Mouse (Mus musculus) kidney, postnatal 10 days (tissue): ENCODE data around the gene Fbln2.
A peak's percentile ranks its signal among the peaks of the same experiment; 100 is the strongest.

ENCODE experiments used
- DNase-seq: peaks from one replicate; pipeline ENCODE4 v3.0.0; 2021; ENCODE audit warnings: mixed read lengths

Gene Fbln2

DNA sequence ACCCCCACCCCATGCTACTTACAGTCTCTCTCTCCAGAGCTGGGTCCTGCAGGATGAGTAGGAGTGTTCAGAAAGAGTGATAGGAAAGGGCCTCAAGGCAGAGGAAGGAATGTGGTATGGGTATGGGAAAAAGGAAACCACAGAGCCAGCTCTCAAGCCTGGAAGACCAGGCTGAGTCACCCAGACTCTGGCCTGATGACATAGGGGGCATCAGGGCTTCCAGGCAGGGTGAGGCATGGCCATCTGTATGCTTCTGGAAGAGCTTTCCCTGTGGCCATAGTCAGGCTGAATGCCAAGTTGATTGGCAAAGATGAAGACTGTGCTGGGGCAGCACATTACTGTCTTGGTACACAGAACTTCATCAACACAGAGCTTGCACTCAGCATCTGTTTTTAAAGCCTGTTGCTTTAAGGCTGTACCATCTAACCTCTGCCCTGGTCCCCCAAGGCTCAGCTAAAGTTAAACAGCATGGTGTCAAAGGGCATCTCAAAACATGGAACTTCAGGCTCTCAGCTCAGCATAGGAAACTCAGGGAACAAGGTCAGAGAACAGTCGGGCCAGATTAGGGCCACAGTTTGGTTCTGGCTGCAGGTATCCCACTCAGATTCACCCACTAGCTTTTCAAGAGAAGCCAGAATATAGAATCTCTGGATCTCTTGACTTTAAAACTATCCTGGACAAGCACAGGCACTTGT, 19.3 kb upstream of the Fbln2 start:
- DNase-seq: no peak

DNA sequence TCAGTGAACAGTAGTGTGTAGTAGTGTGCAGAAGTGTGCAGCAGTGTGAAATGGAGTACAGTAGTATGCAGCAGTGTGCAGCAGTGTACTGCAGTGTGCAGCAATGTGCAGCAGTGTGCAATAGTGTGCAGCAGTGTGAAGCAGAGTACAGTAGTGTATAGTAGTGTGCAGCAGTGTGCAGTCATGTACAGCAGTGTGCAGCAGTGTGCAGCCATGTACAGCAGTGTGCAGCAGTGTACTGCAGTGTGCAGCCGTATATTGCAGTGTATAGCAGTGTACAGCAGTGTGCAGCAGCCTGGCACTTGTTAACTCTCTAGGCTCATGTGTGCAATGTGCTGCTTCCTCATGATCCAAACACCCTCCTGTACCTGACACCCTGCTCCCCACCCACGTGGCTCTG, 13.8 kb upstream of the Fbln2 start:
- DNase-seq: no peak

DNA sequence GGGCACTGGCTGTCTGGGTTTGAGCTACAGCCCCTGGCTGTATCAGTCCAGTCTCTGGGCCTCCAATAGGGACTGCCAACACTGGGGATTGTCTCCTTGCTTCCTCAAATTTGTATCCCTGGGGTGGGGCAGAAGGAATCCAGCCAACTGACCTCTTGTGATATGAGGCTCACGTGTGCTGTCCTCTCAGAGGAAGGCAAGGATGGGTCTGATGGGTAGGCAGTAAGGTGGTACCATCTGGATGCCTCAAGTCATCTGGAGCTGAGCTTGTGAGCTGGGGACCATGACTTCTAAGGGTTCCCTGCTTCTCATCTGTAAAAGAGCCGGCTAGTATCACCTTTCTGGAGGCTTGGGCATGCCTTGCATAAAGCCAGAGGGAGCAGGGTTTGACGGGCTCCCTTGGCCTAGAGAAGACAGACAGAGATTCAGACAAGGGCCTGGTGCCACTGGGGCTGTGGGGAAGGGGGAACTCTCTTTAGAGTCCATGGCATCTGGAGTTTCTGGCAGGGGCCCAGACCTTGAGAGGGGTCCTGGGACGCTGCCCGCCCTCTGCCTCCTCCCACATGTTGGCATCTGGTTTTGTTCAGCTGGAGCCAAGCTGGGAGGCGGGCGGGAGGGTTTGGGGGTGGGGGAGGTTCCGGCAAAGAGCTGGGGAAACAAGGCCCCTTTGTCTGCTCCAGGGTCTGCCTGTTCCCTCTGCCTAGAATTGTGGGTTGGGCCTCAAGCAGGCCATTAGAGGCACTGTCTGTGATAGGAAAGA, 11.6 kb upstream of the Fbln2 start:
- no peak for DNase-seq

DNA sequence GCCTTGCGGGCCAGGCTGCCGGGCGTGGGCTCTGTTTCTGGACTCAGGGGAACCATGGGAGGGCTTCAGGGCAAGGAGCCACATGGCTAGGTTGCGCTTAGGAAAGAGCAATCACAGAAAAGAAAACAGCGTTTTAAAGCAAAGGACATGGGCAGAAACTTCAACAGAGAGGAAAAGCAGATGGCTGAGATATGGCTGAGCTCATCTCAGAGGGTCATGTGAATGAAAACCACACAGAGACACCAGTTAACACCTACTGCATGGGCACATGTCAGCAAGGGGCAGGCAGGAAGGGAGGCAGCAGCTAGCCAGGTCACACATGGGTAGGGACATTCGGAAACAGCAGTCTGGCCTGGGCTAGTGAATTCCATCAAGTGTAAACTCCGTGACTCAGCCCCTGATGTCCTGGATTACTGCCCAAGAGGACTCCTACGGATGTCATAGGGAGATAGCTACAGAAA, 10.3 kb upstream of the Fbln2 start:
- no peak for DNase-seq

DNA sequence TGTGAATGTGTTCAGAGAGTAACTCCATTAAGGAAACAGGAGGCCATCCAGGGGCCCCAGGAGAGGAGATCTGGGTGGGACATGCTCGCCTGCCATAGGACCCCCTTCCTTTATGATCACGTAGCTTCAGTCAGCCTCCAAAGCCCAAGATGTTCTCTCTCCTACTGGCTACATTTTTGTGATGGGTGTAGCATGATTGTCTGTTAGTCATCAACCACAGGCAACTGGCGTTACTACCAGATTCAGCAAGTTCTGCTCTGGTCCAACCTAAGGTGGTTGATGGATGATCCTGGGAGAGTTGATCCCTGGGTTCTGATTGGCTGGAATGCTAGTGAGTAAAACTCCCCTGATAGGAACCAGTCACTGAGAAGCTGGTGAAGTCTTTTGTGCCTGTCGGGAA, 9.7 kb upstream of the Fbln2 start:
- DNase-seq: no peak

DNA sequence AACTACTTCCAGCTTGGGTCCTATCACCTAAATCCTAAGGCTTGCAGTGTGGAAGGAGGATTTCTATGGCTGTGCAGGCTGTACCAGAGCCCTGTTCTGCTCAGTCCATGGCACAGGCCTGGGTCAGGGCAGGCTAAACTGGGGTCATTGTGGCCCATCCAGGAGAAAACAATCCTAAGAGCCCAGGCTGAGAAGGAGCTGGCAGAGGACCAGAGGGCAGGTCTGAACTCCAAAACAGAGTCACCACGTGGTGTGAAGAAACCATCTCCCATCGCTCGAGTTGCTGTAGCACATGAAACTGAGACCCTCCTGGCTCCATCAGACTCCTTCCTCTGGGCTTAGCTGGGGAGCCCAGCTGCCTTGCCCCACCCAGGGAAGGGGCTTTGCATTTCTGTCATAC, 6.9 kb upstream of the Fbln2 start:
- DNase-seq: no peak

DNA sequence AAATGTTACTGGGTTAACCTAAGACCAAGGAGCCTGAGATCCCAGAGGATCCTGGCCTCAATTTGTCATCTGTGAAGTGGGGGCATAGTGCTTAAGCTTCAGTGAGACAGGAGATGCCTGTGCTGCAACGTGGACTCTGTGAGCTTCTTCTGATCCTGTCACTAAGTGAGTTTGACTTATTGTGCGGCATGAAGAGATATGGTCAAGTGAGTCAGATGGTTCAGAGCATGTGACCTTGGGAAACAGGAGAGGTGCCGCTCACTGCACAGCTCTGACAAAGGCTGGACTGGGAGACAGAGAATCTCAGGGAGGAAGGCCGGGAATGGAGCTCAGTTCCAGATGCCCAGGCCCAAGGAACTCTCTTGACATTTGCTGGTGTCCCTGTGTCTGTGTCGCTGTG, 6.5 kb upstream of the Fbln2 start:
- DNase-seq: no peak

DNA sequence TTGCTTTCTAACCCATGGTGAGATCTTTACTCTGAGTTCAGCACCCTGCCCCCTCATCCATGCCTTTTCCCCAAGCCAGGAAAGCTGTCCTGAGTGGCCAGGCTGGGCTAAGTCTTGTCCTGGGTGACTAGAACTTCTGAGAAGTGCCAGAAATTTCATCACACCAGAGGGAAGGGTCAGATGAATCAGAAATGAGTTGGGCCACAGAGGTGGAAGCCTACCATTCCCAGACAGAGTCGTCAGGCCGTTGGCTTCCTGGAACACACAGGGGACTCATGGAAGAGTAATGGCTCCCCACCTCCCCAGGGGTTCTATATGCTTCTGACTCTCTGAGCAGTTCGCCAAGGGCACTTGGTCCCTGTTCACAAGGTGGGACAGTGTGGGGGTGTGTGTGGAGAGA, 4.8 kb upstream of the Fbln2 start:
- no peak for DNase-seq

DNA sequence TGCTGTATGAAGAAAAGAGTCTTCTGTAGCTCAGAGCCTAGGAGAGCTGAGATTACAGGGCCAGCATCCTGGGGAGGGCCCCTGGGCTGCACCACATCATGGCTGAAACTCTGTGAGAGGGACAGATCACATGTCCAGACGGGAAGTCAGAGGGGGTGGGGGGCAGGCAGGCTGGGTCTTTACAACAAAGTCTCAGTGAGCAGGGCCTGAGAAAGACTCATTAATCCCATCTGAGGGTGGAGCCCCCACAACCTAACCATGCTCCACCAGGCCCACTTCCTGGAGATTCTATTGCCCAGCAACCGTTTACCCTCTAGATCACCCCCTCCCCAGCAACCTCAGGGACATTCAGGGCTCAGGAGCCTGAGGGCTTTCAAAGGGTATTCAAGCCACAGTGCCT, 2.5 kb upstream of the Fbln2 start:
- no peak for DNase-seq

DNA sequence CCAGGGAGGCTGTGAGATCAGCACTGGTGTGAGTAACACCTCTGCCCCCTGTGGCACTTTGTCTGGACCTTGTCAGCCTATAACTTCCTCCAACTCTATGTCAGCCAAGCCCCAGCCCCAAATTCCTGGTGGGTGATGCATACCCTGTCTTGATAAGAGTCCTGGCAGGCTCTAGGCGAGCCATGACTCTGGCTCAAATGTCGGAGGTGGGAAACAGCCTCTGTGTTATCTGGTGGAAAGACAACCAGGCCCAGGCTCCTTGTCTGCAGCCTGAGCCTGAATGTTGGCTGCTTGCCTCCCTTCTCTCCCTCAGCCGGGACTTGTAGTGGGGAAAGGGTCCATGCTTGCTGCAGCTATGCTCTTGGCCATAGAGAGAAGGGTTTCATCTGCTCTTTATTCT, 1.4 kb upstream of the Fbln2 start:
- DNase-seq: no peak

DNA sequence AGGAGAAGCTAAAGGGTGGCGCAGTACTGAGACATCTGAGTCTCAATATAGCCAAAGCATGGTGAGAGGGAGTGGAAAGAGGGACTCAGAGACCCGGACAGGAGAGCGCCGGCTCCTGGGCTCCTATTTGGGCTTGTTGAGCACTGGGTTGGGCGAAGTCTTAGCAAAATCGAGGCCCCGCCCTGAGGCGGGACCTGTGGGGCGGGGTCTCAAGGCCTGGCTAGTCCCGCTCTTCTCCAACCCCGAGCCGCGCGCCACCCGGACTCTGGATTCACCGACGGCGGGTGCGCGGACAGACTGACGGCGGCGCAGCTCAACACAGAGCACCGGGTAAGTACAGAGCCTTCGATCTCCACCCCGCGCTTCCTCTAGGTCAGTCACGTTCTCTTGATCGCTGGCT, 316 bp downstream of the Fbln2 start:
- DNase-seq: peak; percentile 70

DNA sequence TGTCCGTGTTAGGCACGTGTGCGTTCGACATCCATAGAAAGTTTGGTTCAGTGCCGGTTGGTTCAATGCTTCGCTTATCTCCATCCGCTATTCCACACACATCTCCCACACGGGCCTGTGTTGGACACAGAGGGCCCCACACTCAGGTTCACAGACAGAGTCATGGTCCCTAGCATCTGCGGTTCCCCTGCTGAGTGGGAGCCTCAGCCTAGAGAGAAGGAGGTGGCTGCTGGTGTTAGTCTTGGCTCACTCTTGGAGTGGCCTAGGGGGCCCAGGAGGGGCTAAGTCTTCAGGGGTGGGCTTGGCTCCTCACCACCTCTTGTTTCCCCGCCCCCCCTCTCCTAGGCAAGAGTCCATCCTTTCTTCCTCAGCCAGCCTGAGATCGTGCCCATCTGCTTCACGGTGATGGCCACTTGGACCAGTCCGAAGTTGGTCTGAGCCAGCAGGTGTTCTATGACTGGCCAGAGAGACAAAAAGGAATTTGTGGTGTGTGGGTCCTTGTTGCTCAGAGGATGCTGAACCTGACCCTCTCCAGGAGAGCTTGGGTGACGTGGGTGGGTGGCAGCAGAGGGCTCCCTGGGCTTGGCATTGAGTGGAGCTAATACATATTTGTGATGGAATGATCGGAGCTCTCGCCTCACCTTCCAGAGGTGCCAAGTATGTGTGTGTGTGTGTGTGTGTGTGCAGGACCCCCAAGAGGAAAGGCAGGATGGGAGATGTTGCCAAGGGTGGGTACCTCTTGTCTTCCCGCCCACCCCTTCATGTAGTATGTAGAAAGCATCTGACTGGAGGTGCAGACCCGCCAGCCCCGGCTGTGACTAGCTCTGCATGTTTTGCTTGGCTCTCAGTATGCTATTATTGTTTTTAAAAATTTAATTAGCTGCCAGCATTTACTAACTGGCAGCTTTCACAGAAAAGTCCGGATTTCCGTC, 1.3 kb downstream of the Fbln2 start:
- no peak for DNase-seq

DNA sequence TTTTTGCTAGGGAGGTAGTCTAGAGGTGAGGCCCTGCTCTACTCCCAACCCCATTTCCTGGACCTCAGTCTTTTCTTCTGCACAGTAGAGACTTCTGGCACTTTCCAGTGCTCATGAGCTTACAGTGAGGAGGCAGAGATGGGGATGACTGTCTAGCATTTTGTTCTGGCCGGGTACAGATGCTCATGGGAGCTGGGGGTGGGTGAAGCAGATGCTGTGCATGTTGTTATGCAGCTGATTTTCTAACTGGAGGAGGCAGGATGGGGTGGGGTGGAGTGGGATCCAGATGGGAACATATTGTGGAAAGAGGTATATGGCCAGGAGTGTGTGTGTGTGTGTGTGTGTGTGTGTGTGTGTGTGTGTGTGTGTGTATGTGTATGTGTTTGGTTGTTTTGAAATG, 3.2 kb downstream of the Fbln2 start:
- no peak for DNase-seq

DNA sequence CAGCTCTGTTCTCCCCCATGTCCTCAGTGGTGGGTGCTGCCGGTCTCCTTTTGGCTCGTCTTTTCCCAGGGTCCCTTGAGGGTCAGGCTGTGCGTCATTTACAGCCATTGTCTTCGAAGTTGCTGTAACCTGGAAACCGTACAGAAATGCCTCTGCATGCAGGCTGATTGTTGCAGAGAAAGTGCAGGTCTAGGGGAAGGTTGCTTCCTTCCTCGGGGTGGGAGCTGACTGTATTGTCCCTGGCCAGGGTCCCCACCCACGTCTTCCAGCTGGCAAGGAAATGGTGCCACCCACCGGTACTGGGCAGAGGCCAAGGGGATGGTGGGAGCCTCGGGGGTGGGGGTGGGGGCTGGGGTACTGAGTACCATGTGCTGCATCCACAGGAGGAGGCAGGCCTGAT, 6.2 kb downstream of the Fbln2 start:
- no peak for DNase-seq

DNA sequence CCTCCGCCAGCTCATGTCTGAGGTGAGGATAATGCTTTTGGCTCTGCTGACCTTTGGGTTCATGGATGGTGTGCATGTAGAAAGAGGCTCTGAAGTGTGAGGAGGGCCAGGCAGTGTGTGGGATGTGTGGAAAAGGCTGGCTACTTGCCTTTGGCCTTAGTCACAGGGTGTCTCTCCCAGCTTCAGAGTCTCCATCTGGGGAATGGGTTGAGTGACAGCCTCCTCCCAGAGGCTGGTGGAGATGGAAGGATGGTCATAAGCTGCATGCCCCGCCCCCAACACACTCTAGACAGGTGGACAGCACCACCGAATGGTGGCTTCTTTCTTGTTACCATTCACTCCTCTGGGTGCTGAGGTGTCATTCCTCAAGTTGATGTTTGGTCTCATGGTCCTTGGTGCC, 6.6 kb downstream of the Fbln2 start:
- DNase-seq: no peak

DNA sequence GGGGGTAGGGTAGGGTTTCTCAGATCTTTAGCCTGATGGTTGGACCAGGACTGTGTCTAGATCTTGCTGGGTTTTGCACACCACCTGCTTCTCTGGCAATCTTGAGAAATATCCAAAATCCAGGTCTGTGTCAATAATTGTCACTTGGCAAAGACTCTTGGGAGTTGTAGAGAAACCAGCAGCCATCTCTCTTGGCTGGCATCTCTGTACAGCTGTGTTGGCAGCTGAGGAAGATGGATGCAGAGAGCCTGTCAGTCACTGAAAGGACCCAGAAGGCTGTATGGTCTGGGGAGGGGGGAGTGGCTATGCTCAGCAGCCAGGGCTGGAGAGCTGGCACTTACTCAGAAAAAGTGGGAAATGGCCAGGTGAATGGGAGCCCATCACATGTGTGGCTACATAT, 7.8 kb downstream of the Fbln2 start:
- no peak for DNase-seq

DNA sequence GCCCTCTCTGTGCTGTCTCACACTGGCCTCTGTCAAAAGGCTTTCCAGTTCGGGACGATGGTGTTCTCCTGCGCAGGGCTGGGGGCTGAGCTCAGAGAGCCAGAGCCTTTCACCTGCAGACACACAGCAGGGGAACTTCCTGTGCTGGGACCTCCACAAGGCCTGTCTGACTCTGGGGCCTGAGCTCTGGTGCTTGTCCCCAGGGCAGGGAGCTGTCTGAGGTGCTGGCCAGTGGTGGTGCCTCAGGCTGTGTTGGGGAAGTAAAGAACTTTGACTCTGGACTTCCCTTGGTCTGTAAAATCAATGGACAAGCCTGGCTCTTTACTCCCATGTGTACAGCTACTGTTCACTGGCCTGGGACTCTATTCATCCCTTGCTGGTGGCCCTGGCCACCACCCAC, 8.8 kb downstream of the Fbln2 start:
- DNase-seq: peak; percentile 73

DNA sequence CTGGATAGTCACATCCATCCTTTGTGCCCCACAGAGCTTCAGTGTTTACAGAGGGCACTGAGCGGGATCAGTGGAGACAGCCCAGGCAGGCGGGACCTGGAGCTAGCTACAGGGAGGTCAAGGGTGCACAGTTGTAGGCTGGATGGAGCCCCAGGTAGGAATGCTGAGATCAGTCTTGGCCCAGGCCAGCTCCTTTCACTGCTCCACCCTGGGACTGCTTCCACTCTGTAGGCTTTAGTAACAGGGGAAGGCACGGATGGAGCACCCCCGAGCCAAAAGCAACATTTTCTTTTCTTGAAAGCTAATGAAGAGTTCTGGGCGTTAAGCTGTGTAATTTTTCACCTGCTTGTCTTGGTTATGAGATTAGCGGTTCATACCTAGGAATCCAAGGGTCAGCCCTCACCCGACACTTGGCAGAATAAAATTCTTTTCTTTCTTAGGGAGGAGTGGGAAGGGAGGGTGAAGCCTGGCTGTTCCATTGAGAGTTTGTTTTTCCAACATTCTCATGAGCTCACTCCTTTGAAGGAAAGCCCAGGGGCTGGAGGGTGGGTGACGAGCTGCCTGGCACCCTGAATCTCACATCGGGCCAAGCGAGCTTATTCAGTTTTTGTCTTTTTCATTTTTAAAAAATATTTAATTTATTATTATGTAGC, 10.6 kb downstream of the Fbln2 start:
- no peak for DNase-seq

DNA sequence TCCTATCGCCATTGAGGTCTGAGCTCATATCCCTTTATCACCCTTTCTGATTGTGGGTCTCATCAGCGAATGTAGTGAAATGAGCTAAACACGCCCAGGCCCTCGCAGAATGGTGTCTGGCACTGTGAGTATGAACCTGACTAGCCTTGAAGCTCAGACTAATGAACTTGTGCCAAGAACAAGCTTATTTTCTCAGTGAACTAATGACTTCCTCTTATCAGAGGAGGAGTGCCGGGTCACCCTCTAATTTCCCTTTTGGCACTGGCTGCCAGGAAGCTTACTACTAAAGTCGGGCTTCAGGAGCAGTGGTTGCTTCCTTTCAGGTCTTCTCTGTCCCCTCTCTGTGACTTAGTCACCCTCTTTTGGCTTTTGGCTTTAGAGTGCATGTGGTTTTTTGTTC, 12.7 kb downstream of the Fbln2 start:
- peak; percentile 44 for DNase-seq

DNA sequence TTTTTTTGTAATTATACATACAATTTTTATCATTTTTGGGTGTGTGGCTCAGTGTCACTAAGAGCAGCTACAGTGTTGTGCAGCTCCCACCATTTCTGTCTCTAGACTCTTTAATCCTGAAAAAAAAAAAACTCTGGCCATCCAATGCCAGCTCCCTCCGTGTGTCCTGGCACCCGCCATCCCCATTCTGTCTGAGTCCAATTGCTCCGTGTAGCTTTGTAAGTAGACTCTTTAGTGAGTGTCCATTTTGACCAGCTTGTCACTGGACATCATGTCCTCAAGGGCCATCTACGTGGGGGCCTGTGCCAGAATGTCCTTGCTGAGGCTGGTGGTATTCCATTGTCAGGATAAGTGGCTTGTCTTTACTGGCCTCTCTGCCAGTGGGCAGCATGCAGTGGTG, 13.1 kb downstream of the Fbln2 start:
- DNase-seq: no peak

DNA sequence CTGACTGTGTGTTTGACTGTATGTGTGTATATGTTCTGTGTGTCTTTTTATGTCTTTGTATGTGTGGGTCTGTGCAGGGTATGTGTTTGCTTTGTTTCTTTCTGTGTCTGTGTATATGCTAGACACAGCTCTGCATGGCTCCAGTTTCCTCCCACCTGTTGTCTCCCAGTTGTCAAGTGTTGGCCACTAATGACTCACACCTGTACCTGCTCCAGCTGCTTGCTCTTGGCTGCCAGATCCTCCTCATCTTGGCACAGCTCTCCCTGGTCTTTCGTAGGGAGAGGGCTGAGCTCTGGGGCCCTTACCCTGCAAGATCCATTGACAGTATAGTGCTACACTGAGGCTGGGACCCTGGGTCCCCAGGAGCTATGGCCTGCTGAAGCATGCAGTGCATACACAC, 13.8 kb downstream of the Fbln2 start:
- no peak for DNase-seq

DNA sequence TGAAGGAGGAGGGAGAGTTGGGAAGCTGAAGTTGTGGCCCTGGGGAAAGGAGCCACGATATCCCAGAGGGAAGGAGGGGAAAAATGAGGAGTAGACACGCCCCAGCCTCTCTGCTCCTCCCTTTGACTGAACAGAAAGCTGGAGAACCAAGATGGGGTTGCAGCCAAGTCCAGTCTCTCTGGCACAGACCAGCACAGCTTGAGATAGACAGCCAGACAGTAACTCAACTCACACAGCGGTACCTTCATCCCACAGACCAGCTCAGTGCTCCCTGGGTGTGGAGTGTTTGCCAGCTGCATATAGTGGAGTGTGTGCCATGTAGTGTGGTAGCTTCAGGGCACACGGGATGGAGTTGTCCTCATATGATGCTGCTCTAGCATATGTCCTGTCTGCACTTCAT, 16.7 kb downstream of the Fbln2 start:
- DNase-seq: no peak

DNA sequence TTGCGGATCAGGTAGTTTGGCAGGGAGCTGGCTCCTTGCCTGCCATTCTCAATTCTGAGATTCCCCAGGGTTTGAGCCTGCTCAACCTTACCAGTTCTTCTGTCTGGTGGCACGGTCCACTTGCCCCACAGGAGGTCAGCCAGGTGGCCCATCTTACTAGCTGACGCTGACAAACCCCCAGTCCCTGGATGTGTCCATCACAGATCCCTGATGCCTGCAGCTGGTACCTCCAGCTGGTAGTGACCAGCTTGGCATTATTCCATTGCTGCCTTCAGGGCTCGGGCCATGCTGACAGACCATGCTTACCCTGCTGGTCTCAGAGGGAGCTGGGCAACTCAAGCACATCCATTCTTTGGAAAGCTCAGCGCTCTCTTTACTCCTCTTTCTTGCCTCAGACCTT, 18.7 kb downstream of the Fbln2 start:
- DNase-seq: no peak
